Mouse (Mus musculus) spleen, postnatal 4 days (tissue): ENCODE measurements around the gene Fat3.
A peak's percentile ranks its signal among the peaks of the same experiment; 100 is the strongest.

Experiments
- DNase-seq, 2 experiments: peaks; one replicate each; pipeline ENCODE4 v3.0.0; 2022; ENCODE audit warnings: low spot score in 2 of 2

Gene Fat3

GRCm38 (mm10) chr9:16256577-16257207, 244.4 kb downstream of the Fat3 start:
- no peak for DNase-seq

- no peak for DNase-seq
Measured at GRCm38 (mm10) chr9:16246741-16247140, 254.3 kb downstream of the Fat3 start.

- DNase-seq: no peak
Measured at GRCm38 (mm10) chr9:16231575-16231974, 269.5 kb downstream of the Fat3 start.

- no peak for DNase-seq
Measured at GRCm38 (mm10) chr9:16228919-16229318, 272.2 kb downstream of the Fat3 start.

- no peak for DNase-seq
Measured at GRCm38 (mm10) chr9:16227398-16227797, 273.7 kb downstream of the Fat3 start.

GRCm38 (mm10) chr9:16226545-16226944, 274.5 kb downstream of the Fat3 start:
- no peak for DNase-seq

GRCm38 (mm10) chr9:16221885-16222284, 279.2 kb downstream of the Fat3 start:
- DNase-seq: no peak

- DNase-seq: peak in 1 of 2 experiments; percentile 25
Measured at GRCm38 (mm10) chr9:16216235-16216634, 284.9 kb downstream of the Fat3 start.

- peak; percentile 39 to 65 for DNase-seq
Measured at GRCm38 (mm10) chr9:16214731-16215681, 286.1 kb downstream of the Fat3 start.

- DNase-seq: no peak
Measured at GRCm38 (mm10) chr9:16213324-16213723, 287.8 kb downstream of the Fat3 start.

GRCm38 (mm10) chr9:16212628-16213027, 288.5 kb downstream of the Fat3 start:
- no peak for DNase-seq

GRCm38 (mm10) chr9:16212163-16212562, 288.9 kb downstream of the Fat3 start:
- no peak for DNase-seq

GRCm38 (mm10) chr9:16211468-16211867, 289.6 kb downstream of the Fat3 start:
- DNase-seq: no peak

- DNase-seq: no peak
Measured at GRCm38 (mm10) chr9:16202296-16202695, 298.8 kb downstream of the Fat3 start.

GRCm38 (mm10) chr9:16200948-16201347, 300.1 kb downstream of the Fat3 start:
- no peak for DNase-seq

- DNase-seq: no peak
Measured at GRCm38 (mm10) chr9:16186461-16186860, 314.6 kb downstream of the Fat3 start.

GRCm38 (mm10) chr9:16169238-16169637, 331.8 kb downstream of the Fat3 start:
- DNase-seq: no peak

- DNase-seq: no peak
Measured at GRCm38 (mm10) chr9:16168051-16168450, 333.0 kb downstream of the Fat3 start.

- DNase-seq: no peak
Measured at GRCm38 (mm10) chr9:16159366-16159765, 341.7 kb downstream of the Fat3 start.

- DNase-seq: no peak
Measured at GRCm38 (mm10) chr9:16153580-16153930, 347.5 kb downstream of the Fat3 start.

- no peak for DNase-seq
Measured at GRCm38 (mm10) chr9:16152756-16153579, 348.1 kb downstream of the Fat3 start.

- no peak for DNase-seq
Measured at GRCm38 (mm10) chr9:16150046-16150445, 351.0 kb downstream of the Fat3 start.
